Mouse (Mus musculus) C3H10T1/2 (cell line): ENCODE results near the gene Ruvbl1. TPM values are rescaled to one million over a fixed set of nuclear protein-coding genes. Genes with fewer than 3 reads are reported as not detected.

Source experiments
- polyA plus RNA-seq, 2 experiments: library from polyadenylated mRNA; unstranded; fragments of >200 nt; fragmentation: generic; extraction: Trizol; gene quantifications; one replicate each; pipeline ENCODE4 v1.2.1; 2012; ENCODE audit warnings: missing spikeins in 2 of 2

The Ruvbl1 gene
- 10 to 100 TPM; 59.9 to 76.4 TPM for polyA plus RNA-seq

DNA sequence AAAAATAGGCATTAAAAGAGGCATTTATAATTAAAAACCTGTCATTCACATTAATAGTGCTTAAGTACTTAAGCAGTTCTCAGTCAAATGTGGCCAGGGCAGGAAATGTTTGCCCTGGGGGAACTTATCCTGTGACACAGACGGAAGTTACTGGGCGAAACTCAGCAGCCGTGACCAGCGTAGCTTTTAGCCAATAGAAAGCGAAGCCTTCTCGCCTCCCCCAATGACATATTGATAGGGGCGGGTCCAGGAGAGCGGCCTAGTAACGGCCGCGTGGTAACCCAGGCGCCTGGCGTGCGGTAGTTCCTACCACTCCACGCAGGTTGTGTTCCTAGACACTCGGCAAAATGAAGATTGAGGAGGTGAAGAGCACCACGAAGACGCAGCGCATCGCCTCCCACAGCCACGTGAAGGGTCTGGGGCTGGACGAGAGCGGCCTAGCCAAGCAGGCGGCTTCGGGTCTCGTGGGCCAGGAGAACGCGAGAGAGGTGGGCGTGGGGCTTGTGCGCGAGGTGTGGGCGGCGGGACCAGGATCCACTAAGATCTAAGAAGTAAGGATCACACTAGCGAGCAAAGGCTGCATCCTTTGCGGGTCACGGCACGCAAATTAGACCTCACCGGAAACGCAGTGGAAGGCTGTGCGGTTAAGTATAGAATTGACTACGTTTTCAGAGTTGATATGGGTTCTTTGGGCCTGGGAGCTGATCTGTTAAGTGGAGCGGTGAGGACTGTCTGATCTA is at the start of gene Ruvbl1:
Gene Ruvbl1 (plus strand): TSS at position 229 of the 740 bp plus-strand sequence.

DNA sequence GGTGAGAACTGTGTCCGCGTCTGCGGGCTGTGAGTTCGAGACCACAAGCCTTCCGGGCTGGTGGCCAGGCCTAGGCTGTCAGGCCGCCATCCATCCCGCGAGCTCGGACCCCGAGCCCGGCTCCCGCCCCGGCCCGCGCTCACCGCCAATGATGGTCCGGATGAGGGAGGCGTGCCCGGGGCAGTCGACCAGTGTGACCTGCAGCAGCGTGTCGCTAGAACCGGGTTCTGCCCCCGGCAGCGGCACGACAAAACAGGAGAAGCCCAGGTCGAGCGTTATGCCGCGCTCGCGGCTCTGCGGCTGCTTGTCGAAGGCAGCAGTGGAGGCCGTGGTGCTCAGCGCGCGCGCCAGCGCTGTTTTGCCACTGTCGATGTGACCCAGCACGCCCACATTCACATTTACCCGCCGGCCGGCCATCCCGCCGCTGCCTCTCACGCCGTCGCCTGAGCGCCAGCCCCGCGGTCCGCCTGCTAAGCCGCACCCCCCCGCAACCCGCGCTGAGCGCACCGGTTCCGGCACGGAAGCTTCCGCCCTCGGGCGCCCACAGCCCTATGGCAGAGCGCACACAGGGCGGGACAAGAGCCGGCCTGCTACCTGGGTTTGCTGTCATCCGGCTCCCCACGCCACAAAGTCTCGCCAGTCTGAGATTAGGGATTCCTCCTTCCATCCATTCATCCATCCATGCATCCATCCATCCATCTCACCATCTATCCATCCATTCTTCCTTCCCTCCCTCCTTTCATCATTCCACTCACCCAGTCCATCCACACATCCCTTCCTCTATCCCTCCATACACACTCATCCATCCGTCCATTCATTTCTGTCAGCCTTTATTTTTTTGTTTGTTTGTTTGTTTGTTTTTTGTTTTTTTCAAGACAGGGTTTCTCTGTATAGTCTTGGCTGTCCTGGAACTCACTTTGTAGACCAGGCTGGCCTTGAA is 18.9 kb upstream of the Ruvbl1 start, which contains the start of gene Eefsec:
Gene Eefsec (minus strand): TSS at position 477 of the 940 bp plus-strand sequence.

DNA sequence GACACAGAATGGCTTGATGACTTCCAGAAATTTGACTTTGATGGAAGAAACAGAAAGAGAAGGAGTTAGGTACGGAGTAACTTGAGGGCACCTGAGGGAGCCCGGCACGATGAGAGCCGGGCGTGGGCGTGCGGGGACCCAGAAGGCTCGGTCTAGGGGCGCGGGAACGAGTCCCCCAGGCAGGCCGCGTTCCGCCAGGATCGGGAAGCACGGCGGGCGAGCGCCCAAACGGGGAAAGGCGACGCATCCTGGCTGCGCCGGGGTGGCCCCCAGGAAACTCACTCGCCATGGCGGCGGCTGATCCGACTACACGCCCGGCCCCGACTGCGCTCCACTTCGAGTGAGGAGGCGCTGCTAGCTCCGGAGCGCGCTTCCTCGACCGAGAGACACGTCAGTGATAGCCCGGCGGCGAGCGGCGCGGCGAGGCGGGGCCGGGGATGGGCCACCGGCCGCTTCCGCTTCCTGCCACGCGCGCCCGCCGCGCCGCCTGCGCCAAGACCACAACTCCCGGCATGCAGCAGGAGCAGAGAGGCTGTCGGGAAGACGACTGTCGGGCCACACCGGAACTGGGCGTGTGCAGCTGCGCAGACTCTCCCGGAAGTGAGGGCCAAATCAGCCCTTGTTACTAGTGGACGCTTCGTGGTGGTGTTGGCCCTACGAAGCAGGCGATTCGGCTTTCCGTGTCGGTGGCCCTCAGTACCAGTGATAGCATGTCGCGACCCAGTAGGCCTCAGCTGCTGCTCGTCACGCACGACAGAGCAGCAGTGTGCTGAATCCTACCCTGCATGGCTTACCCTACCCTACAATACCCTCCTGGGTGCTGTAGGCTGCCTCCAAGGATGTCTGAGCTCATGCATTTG is 53.4 kb downstream of the Ruvbl1 start, which contains the start of gene Sec61a1:
Gene Sec61a1 (minus strand): TSS at position 502 of the 860 bp plus-strand sequence.

Other genes starting within 250 kb of the Ruvbl1 start
- gene Dnajb8, start 243.1 kb upstream of the Ruvbl1 start, polyA plus RNA-seq: not detected
- 10 to 100 TPM; 19.7 to 25.0 TPM for gene Eefsec, start 18.9 kb upstream of the Ruvbl1 start, polyA plus RNA-seq
- 100 to 1,000 TPM in 1 of 2 experiments, 10 to 100 TPM in 1; 63.9 to 126 TPM for gene Sec61a1, start 53.5 kb downstream of the Ruvbl1 start, polyA plus RNA-seq
- not detected for gene Kbtbd12, start 172.5 kb downstream of the Ruvbl1 start, polyA plus RNA-seq